Mouse (Mus musculus) hindbrain, embryonic 13.5 days (tissue): Measurements from ENCODE around the gene Emsy. TPM values are rescaled to one million over a fixed set of nuclear protein-coding genes. Genes with fewer than 3 reads are reported as not detected.

Experiments used
- ATAC-seq: fragments of 200-750 bp; cut with Nextera tagmentation; 2 replicates; pipeline ENCODE4 v1.8.0; 2017; ENCODE audit warnings: moderate TSS enrichment; ENCODE audit not compliant: low FRiP score
- H3K27ac ChIP-seq: fragments of 300-500 bp; sonication (generic); 2 replicates; pipeline ENCODE4 v1.5.1; 2015; ENCODE audit warnings: inconsistent platforms, mild to moderate bottlenecking, moderate library complexity
- H3K27me3 ChIP-seq: fragments of 300-500 bp; sonication (generic); 2 replicates; pipeline ENCODE4 v1.6.1; 2015; ENCODE audit warnings: mild to moderate bottlenecking, inconsistent platforms
- H3K36me3 ChIP-seq: fragments of 300-500 bp; sonication (generic); 2 replicates; pipeline ENCODE4 v1.6.1; 2015; ENCODE audit warnings: mild to moderate bottlenecking, inconsistent platforms
- H3K4me1 ChIP-seq: fragments of 300-500 bp; sonication (generic); replicated peaks from 2 replicates; pipeline ENCODE4 v1.6.1; 2015; ENCODE audit warnings: inconsistent platforms
- H3K4me2 ChIP-seq: fragments of 300-500 bp; sonication (generic); 2 replicates; pipeline ENCODE4 v1.6.1; 2015; ENCODE audit warnings: inconsistent platforms, mild to moderate bottlenecking, moderate library complexity
- H3K4me3 ChIP-seq: fragments of 300-500 bp; sonication (generic); 2 replicates; pipeline ENCODE4 v1.5.1; 2015; ENCODE audit warnings: mild to moderate bottlenecking, inconsistent platforms
- H3K9ac ChIP-seq: fragments of 300-500 bp; sonication (generic); 2 replicates; pipeline ENCODE4 v1.6.1; 2015; ENCODE audit warnings: mild to moderate bottlenecking, inconsistent platforms
- H3K9me3 ChIP-seq: fragments of 300-500 bp; sonication (generic); 2 replicates; pipeline ENCODE4 v1.6.1; 2016; ENCODE audit warnings: inconsistent platforms
- WGBS: fragments of 180-500 bp; shearing (Covaris S2); methylation state at CpG from one replicate; pipeline ENCODE4 v1.1.7; 2015; 5-methylcytosine and 5-hydroxymethylcytosine counted together
- polyA plus RNA-seq: library from polyadenylated mRNA; unstranded; fragments of >200 nt; fragmentation: Nextera tagmentation; extraction: Ambion mirVana; gene quantifications from 2 replicates; pipeline ENCODE4 v1.2.1, GENCODE M21; 2015

Gene Emsy
- polyA plus RNA-seq, 1 experiment from 2014 or later: 35.0 TPM

- no peaks in the 10 kb centered on the region for H3K36me3 ChIP-seq
- H3K27me3 ChIP-seq: no peaks in the 10 kb centered on the region
- WGBS: 56% methylated on average over 2 of the region's 2 CpGs
- H3K4me1 ChIP-seq: peaks cover 4% of the 10 kb centered on the region; the same call in 1 of the 2 replicates
- no peak overlapping the region for H3K4me2 ChIP-seq
- no peak for ATAC-seq
- no peak overlapping the region for H3K27ac ChIP-seq
- no peaks in the 10 kb centered on the region for H3K9me3 ChIP-seq
- H3K4me3 ChIP-seq: no peak overlapping the region
- H3K9ac ChIP-seq: no peak overlapping the region
Measured at GRCm38 (mm10) chr7:98550596-98550995, 106.0 kb downstream of the Emsy start.

- Histone ChIP-seq H3K36me3 (no peaks in the 10 kb centered on the region), H3K27ac (no peak overlapping the region), H3K4me3 (no peak overlapping the region), H3K4me2 (no peak overlapping the region), H3K9me3 (no peaks in the 10 kb centered on the region), H3K4me1 (peaks cover 7% of the 10 kb centered on the region), H3K27me3 (no peaks in the 10 kb centered on the region), H3K9ac (no peak overlapping the region)
- 41% methylated on average over 3 of the region's 3 CpGs for WGBS
- no peak for ATAC-seq
Measured at GRCm38 (mm10) chr7:98548839-98549238, 107.7 kb downstream of the Emsy start.

GRCm38 (mm10) chr7:98544556-98544955 is 112.0 kb downstream of the Emsy start:
- Histone ChIP-seq H3K27me3 (no peaks in the 10 kb centered on the region), H3K9me3 (no peaks in the 10 kb centered on the region), H3K4me1 (peaks cover 10% of the 10 kb centered on the region), H3K27ac (no peak overlapping the region), H3K4me2 (no peak overlapping the region), H3K9ac (no peak overlapping the region), H3K36me3 (no peaks in the 10 kb centered on the region), H3K4me3 (no peak overlapping the region)
- no peak for ATAC-seq
- WGBS: 72% methylated on average over 3 of the region's 3 CpGs

- H3K9ac ChIP-seq: no peak overlapping the region
- 60% methylated on average over 11 of the region's 11 CpGs for WGBS
- H3K36me3 ChIP-seq: no peaks in the 10 kb centered on the region
- H3K4me3 ChIP-seq: no peak overlapping the region
- H3K27ac ChIP-seq: no peak overlapping the region
- H3K4me1 ChIP-seq: peaks cover 10% of the 10 kb centered on the region
- H3K9me3 ChIP-seq: no peaks in the 10 kb centered on the region
- no peak for ATAC-seq
- no peaks in the 10 kb centered on the region for H3K27me3 ChIP-seq
- no peak overlapping the region for H3K4me2 ChIP-seq
Measured at GRCm38 (mm10) chr7:98543853-98544370, 112.7 kb downstream of the Emsy start.

- no peaks in the 10 kb centered on the region for H3K36me3 ChIP-seq
- WGBS: 72% methylated on average over 6 of the region's 6 CpGs
- H3K4me2 ChIP-seq: no peak overlapping the region
- H3K4me1 ChIP-seq: peaks cover 14% of the 10 kb centered on the region
- no peak overlapping the region for H3K27ac ChIP-seq
- ATAC-seq: no peak
- no peaks in the 10 kb centered on the region for H3K9me3 ChIP-seq
- no peak overlapping the region for H3K9ac ChIP-seq
- H3K27me3 ChIP-seq: no peaks in the 10 kb centered on the region
- H3K4me3 ChIP-seq: no peak overlapping the region
Measured at GRCm38 (mm10) chr7:98542731-98543142, 113.8 kb downstream of the Emsy start.

DNA sequence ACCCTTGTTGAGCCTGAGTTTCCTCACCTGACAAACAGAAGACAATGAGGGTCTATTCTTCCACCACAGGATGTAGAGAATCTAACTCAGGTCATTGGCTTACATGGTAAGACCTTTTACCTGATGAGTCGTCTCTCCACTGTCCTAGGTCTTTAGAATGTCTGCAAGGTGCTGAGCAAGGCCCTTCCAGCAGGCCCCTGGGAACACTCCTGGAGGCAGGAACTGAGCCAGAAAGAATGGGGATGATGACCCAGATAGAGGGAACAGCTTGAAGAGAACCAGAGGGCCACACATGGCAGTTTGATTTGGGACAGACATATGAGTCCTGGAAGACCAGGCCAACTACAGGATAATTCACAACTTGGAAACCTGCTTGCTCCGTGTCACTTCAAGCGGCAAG is 114.3 kb downstream of the Emsy start:
- 95% methylated on average over 3 of the region's 3 CpGs for WGBS
- no peak overlapping the region for H3K27ac ChIP-seq
- no peak for ATAC-seq

DNA sequence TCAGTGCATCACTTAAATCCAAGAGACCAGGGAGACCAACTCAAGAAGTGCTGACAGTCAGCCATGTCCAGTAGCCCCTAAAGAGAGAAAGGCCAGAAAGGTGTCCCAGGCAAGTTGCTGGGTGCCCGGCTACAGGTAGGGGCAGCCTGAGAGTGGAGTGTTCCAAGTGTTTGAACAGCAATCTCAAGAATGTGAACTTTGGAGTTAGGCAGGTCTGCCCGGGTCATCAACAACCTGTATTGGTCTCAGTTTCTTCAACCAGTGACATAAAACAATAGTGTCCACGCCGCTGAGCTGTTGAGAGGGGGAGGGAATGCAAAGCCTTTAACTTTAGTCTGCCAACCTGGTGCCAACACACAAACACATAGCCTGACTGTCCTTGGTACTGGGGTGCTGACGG is 115.0 kb downstream of the Emsy start:
- Histone ChIP-seq H3K4me2 (no peak overlapping the region), H3K9ac (no peak overlapping the region), H3K36me3 (no peaks in the 10 kb centered on the region), H3K27me3 (no peaks in the 10 kb centered on the region), H3K9me3 (no peaks in the 10 kb centered on the region), H3K4me3 (no peak overlapping the region), H3K27ac (no peak overlapping the region), H3K4me1 (peaks cover 22% of the 10 kb centered on the region)
- 94% methylated on average over 5 of the region's 5 CpGs for WGBS
- ATAC-seq: no peak

More for the DNA sequence above, 114.3 kb downstream of the Emsy start:
- no peak overlapping the region for H3K4me2 ChIP-seq
- H3K27me3 ChIP-seq: no peaks in the 10 kb centered on the region
- peaks cover 19% of the 10 kb centered on the region for H3K4me1 ChIP-seq
- H3K9me3 ChIP-seq: no peaks in the 10 kb centered on the region
- H3K4me3 ChIP-seq: no peak overlapping the region
- no peaks in the 10 kb centered on the region for H3K36me3 ChIP-seq
- H3K9ac ChIP-seq: no peak overlapping the region

DNA sequence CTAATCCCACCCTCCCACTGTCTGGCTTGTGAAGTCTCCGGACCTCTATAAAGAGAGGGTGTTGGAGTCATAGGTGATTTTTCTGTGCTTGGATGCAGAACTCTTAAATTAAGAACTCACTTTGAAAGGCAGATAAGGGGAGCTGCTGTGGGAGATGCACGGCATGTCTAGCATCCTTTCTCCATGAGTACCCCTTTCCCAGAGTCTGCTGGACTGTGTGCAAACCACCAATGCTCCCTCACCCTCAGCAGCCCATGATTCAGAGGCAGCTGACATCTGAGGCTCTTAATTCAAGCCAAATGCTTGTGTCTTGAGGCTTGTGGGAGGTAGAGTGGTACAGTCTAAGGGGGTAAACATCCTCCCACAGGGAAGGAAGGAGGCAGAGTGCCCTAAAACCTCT is 115.7 kb downstream of the Emsy start:
- Histone ChIP-seq H3K9ac (no peak overlapping the region), H3K9me3 (no peaks in the 10 kb centered on the region), H3K27me3 (no peaks in the 10 kb centered on the region), H3K36me3 (no peaks in the 10 kb centered on the region), H3K4me1 (peaks cover 22% of the 10 kb centered on the region), H3K4me2 (no peak overlapping the region), H3K27ac (no peak overlapping the region), H3K4me3 (no peak overlapping the region)
- ATAC-seq: no peak
- 72% methylated on average over 2 of the region's 2 CpGs for WGBS

GRCm38 (mm10) chr7:98537967-98538573 is 118.5 kb downstream of the Emsy start:
- Histone ChIP-seq H3K27ac (peak overlapping the region; percentile 44; the same call in 1 of the 2 replicates), H3K36me3 (no peaks in the 10 kb centered on the region)

GRCm38 (mm10) chr7:98537210-98537966 is 119.2 kb downstream of the Emsy start:
- Histone ChIP-seq H3K4me3 (no peak overlapping the region), H3K27me3 (no peaks in the 10 kb centered on the region), H3K4me1 (peaks cover 15% of the 10 kb centered on the region), H3K27ac (peak overlapping the region; percentile 44; the same call in 1 of the 2 replicates), H3K4me2 (no peak overlapping the region), H3K36me3 (no peaks in the 10 kb centered on the region), H3K9me3 (no peaks in the 10 kb centered on the region), H3K9ac (no peak overlapping the region)
- WGBS: 39% methylated on average over 10 of the region's 10 CpGs
- ATAC-seq: peak; percentile 46; the same call in 1 of the 2 replicates

More at GRCm38 (mm10) chr7:98537967-98538573, 118.5 kb downstream of the Emsy start:
- no peak overlapping the region for H3K4me2 ChIP-seq
- H3K4me3 ChIP-seq: no peak overlapping the region
- H3K9ac ChIP-seq: no peak overlapping the region
- peaks cover 15% of the 10 kb centered on the region for H3K4me1 ChIP-seq
- no peaks in the 10 kb centered on the region for H3K27me3 ChIP-seq
- H3K9me3 ChIP-seq: no peaks in the 10 kb centered on the region
- 0 out of 2 replicates have a peak, but pooled peaks have one; percentile 11 for ATAC-seq
- WGBS: 19% methylated on average over 8 of the region's 8 CpGs
